Mouse (Mus musculus): ENCODE measurements at regions not wholly inside any gene's neighbourhood (a gene's known extent, or its start where the extent isn't known, plus 50 kb on each side); places are given as distances from the start of the nearest gene placed in this dataset.

DNA sequence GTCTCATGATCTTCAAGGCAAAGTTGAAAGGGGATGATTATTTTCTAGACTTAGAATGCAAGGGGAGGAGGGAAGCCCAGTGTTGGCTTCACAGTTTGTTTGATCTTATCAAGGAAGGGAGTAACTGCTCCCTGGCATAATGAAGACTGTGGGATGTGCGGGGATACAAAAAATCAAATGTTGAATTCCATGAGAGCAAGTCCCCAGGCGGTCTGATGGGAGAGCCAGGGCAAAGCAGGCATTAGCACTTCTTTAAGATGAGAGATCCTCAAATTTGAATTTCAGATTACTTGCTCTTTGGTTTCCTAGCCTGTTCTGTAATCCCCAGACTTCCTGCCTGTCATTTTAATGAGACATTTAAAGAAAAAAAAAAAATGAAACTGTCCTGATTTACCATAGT is 525.6 kb upstream of the Man1a start:
- in situ Hi-C loops (cut with MboI, MseI): loop anchor here (10.0 kb wide), 1 partner anchor 1057 kb away; no protein-coding TSS in a partner anchor

DNA sequence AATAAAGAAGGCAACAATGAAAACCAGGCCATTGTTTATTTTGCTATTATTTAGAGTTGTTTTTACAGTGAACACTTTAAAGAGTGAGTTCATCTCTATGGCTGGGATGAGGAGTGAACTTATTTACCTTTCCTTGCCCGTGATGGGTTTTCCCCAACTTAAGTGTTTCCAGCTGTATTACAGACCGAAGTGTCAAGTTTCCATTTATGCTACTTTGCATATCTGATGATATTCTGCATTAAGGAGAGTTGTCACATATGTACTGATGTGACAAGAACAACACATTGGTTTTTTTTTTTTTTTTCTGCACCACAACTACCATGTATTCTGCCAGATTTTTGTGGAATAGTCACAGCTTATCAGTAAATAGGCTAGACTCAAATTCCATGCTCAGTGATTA is 518.7 kb upstream of the Man1a start:
- in situ Hi-C loops (cut with MboI, MseI): no loop called here

DNA sequence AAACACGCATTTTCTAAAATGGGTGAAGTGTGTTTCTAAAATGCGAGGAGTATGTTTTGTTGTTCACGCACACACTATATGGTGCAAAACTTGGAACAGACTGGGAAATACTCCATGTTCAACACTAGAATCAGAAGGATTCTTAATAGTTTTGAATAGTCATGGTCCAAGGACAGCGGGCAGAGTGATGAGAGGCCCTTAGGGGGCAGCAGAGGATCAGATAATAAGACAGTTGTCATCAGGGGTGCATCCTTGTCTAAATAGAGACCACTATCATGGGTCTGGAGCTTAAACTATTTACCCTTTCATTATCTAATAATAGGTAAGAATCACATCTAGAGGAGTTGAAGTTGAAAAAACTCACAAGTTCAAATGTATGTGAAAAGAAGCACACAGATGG is 482.2 kb upstream of the Man1a start:
- in situ Hi-C loops (cut with MboI, MseI): no loop called here

DNA sequence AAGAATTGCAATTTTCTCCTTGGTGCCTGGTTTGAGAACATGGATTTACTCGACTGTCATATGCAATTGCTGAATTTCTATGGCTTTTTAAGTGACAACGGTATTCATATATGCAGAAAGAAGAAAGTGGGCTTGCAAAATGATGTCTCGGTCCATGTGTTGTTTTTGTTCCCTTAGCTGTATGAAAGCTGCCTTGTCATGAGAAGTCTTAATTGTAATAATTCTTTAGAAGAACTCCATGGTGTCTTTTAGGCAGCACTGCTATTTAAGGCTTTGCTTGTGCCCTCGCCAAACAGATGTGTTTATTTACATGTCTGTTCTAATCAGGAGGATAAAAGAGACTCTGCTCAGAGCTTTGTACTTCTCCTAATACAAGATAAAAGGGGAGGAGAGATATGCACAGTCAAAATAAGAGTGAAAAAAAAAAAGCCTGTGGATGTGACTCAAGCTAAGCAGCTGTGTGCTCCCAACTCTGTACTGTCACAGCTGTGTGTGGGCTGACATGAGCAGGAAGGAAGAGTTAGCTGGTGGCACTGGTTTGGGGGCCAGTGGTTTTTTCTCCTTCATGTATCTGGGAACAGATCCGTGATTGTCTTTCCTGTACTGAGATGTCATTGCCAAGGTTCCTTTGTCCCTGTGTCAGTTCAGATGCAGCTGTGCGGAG is 475.5 kb upstream of the Man1a start:
- in situ Hi-C loops (cut with MboI, MseI): no loop called here

DNA sequence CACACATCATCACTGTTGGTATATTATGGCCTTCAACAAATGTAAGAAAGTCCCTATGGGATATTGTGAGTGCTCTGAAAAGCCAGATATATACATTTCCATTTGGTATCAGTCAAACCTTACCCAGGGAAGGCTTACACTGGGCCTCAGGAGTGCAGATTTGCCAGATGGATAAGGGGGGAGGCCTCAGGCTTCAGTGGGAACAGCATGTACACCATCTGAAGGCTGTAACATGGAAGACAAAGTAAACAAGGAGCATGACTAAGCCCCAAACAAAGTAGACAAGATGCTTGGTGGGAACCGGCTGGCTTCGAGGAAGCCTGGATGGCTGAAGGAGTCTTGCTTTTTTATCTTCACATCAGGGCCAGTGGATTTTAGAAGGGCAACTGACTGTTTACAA is 474.3 kb upstream of the Man1a start:
- in situ Hi-C loops (cut with MboI, MseI): no loop called here

DNA sequence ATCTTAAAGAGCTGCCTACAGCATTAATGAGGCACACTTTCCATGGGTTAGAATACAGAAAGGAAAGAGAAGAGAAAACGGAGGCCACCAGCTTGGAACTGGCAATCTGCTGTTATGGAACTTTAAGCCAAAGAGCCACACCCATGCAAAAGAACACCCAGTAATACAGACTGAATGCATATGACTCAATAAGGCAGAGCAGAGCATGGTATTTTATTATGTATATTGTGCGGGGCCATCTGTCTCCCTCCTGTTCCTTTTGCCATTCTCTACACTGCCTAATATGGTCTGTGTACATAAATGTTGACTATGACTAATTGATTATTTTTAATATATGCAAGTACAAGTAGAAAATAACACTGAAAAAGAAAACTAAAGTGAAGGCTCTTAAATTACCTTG is 472.6 kb upstream of the Man1a start:
- in situ Hi-C loops (cut with MboI, MseI): no loop called here

DNA sequence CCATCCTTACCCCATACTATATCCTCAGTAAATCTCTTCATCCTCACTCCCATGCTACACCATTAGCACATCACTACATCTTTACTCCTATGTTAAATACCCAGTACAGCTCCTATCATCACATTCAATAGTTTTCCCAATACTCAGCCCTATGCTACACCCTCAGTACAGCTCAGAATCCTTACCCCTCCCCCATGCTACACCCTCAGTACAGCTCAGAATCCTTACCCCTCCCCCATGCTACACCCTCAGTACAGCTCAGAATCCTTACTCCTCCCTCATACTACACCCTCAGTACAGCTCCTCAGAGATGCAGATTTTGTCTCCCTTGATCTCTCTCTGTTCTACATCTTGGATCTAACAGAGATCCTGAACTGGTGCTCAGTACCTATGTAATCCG is 472.1 kb upstream of the Man1a start:
- in situ Hi-C loops (cut with MboI, MseI): no loop called here

DNA sequence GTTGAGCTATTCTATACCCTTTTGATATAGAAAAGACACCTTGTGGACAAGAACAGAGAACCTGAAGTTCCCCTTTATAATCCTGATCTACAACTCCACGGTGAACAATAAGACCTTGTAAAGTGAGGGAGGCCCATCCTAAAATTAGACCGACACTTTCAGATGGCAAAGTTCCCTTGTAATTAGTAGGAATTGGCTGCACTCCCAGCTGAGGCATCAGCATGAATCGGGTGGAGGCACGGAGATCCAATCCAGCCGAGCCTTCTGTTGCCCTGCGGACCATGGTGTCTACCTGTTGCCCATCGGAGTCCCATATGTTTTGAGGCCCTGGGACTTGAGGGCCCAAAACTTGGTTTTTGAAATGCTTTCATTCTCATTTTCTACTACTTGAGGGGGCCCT is 456.2 kb upstream of the Man1a start:
- in situ Hi-C loops (cut with MboI, MseI): no loop called here

DNA sequence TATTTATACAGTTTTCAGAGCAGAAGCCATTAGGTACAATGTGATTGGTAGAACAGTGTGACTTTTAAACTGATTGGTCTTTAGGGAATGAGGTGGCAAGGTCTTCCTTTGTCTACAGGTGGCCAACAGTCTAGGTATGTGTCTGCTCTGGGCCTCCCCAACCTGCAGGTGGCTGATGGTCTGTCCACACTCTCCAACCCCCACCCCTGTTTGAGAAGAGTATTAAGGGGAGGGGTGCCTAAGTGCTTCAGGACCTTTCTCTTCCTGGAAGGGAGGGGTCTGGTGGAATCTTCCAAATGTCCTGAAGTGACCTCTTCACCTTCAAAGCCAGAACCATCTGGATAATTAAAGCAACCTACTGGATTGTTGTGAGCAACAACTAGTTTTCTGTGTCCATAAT is 434.4 kb upstream of the Man1a start:
- in situ Hi-C loops (cut with MboI, MseI): no loop called here

DNA sequence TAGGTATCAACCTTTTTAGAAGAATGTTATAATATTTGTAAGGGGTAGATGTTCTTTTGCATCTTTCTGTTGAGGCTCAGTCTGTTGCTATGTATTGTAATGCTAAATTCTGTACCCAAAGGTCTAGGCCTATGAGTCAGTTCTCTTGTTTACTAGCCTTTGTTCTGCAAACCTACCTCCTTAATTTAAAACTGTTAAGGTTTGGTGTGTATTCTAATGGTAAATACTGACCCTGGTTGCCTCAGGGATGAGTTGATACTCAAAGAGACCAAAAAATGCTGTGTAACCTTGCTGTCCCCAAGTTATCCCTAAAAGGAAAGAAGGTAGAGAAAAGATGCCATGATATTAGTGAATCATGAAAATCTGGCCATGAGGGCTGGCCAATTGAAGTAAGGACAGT is 433.4 kb upstream of the Man1a start:
- in situ Hi-C loops (cut with MboI, MseI): no loop called here
